ENCODE assay signal across 15 mouse cellular contexts in genomic region chr1:150010629-150010979, GRCm38 (mm10).
"Had no signal": no experiment of that assay in that cellular context is flagged by ENCODE, and none has a peak within 500 bp of the region (broad histone marks: within the 10 kb centered on the region; RNA-seq: fewer than 3 reads in every experiment).

No protein-coding gene starts in this region.

- H3K27ac ChIP-seq: kidney, postnatal 0 days; macrophage; neural tube, embryonic 13.5 days had no signal

- H3K27me3 ChIP-seq: megakaryocyte, embryonic 14.5 days; neural tube, embryonic 13.5 days had no signal

- H3K9ac ChIP-seq: lung, embryonic 14.5 days; neural tube, embryonic 13.5 days had no signal

- H3K4me1 ChIP-seq: neural tube, embryonic 13.5 days had no signal

- DNase-seq: kidney, adult 8-10 months; kidney, postnatal 36 days; lung, embryonic 14.5 days; lung, postnatal 10 days; retina, postnatal 1 day; right cerebral cortex, postnatal 4 days; spleen, adult 18-20 months; thymus, adult 18-20 months; thymus, postnatal 14 days had no signal

- H3K36me3 ChIP-seq: neural tube, embryonic 13.5 days had no signal

- ATAC-seq: intestine, postnatal 0 days had no signal

- H3K4me2 ChIP-seq: liver, embryonic 11.5 days; lung, embryonic 14.5 days; neural tube, embryonic 13.5 days had no signal

- H3K9me3 ChIP-seq: megakaryocyte, embryonic 14.5 days; neural tube, embryonic 13.5 days had no signal

- H3K4me3 ChIP-seq: megakaryocyte, embryonic 14.5 days; neural tube, embryonic 13.5 days had no signal
